Mouse (Mus musculus) large intestine, adult 2 months (tissue): ENCODE measurements around the gene 1700056E22Rik. TPM values are rescaled to one million over a fixed set of nuclear protein-coding genes. Genes with fewer than 3 reads are reported as not detected.

Source experiments
- polyA plus RNA-seq: library from polyadenylated mRNA; depleted of rRNA; stranded (reverse); fragments of >200 nt; gene quantifications from 2 replicates; pipeline ENCODE4 v1.2.3, GENCODE M21; 2012; rRNA removed

Gene 1700056E22Rik
- polyA plus RNA-seq, 1 experiment, result 0.45 TPM

Other genes starting within 250 kb of the 1700056E22Rik start
- 7.3 and 14.4 TPM in 2 replicates for gene Dusp10, start 21.0 kb downstream of the 1700056E22Rik start, polyA plus RNA-seq